Mouse (Mus musculus): ENCODE measurements around the gene Olfr1501. TPM values are rescaled to one million over a fixed set of nuclear protein-coding genes. Genes with fewer than 3 reads are reported as not detected.
"Not testable (repeated sequence)": the region's sequence is repeated elsewhere in the genome, so short reads cannot be mapped to it uniquely, and the experiment has no call there.

Gene Olfr1501
- polyA plus RNA-seq (2015; fragmentation: Nextera tagmentation; extraction: Ambion mirVana), result not detected in 2 replicates

GRCm38 (mm10) chr19:13850592-13850991 lies at the start of gene Olfr1501:
Olfr1501 (minus strand) TSS chr19:13850692.
- H3K4me2 ChIP-seq; H3K27ac ChIP-seq; H3K9me3 ChIP-seq; ATAC-seq (ENCODE audit: insufficient read depth, low FRiP score, low read depth); H3K36me3 ChIP-seq; H3K4me1 ChIP-seq; H3K9ac ChIP-seq; H3K4me3 ChIP-seq (replicated peaks); H3K27me3 ChIP-seq (replicated peaks): not testable (repeated sequence)

- ATAC-seq (ENCODE audit: insufficient read depth, low FRiP score, low read depth), result no peak
These were observed 47.3 kb upstream of the Olfr1501 start, which contains the start of gene Olfr1504 for GRCm38 (mm10) chr19:13897828-13898227. Olfr1504 (minus strand) TSS chr19:13897928.

GRCm38 (mm10) chr19:13861495-13861894 lies 11.0 kb upstream of the Olfr1501 start, which contains the start of gene Olfr1502:
Olfr1502 (plus strand) TSS chr19:13861795.
- Histone ChIP-seq H3K4me2 (no peak within 1 kb of the TSS), H3K4me3 (replicated peaks) (no peak within 1 kb of the TSS), H3K36me3 (no peaks in the 10 kb centered on the region), H3K4me1 (no peaks in the 10 kb centered on the region), H3K27me3 (replicated peaks) (no peaks in the 10 kb centered on the region), H3K9ac (no peak within 1 kb of the TSS), H3K9me3 (no peaks in the 10 kb centered on the region), H3K27ac (no peak within 1 kb of the TSS)
- no peak for ATAC-seq (ENCODE audit: insufficient read depth, low FRiP score, low read depth)
- WGBS, result 91% methylated on average over 1 of the region's 1 CpGs

More at GRCm38 (mm10) chr19:13897828-13898227, 47.3 kb upstream of the Olfr1501 start, which contains the start of gene Olfr1504:
- WGBS, result 59% methylated on average over 1 of the region's 1 CpGs
- no peak within 1 kb of the TSS for H3K4me2 ChIP-seq
- no peaks in the 10 kb centered on the region for H3K27me3 ChIP-seq (replicated peaks)
- no peak within 1 kb of the TSS for H3K27ac ChIP-seq
- H3K4me3 ChIP-seq (replicated peaks), result no peak within 1 kb of the TSS
- no peaks in the 10 kb centered on the region for H3K4me1 ChIP-seq
- H3K36me3 ChIP-seq, result no peaks in the 10 kb centered on the region
- H3K9ac ChIP-seq, result no peak within 1 kb of the TSS
- no peaks in the 10 kb centered on the region for H3K9me3 ChIP-seq

- H3K4me2 ChIP-seq, result no peak within 1 kb of the TSS
- H3K36me3 ChIP-seq, result no peaks in the 10 kb centered on the region
- H3K27me3 ChIP-seq (replicated peaks), result no peaks in the 10 kb centered on the region
- no peak within 1 kb of the TSS for H3K9ac ChIP-seq
- no peaks in the 10 kb centered on the region for H3K4me1 ChIP-seq
- no peak within 1 kb of the TSS for H3K4me3 ChIP-seq (replicated peaks)
- no peaks in the 10 kb centered on the region for H3K9me3 ChIP-seq
- ATAC-seq (ENCODE audit: insufficient read depth, low FRiP score, low read depth), result no peak
- no peak within 1 kb of the TSS for H3K27ac ChIP-seq
These were observed 20.1 kb downstream of the Olfr1501 start, which contains the start of gene Olfr1500 for GRCm38 (mm10) chr19:13830388-13830787. Olfr1500 (minus strand) TSS chr19:13830488.

- no peak overlapping the region for H3K27ac ChIP-seq
- no peak overlapping the region for H3K4me3 ChIP-seq (replicated peaks)
- H3K9ac ChIP-seq, result no peak overlapping the region
- H3K4me1 ChIP-seq, result no peaks in the 10 kb centered on the region
- H3K36me3 ChIP-seq, result no peaks in the 10 kb centered on the region
- H3K9me3 ChIP-seq, result no peaks in the 10 kb centered on the region
- 78% methylated on average over 3 of the region's 3 CpGs for WGBS
- no peaks in the 10 kb centered on the region for H3K27me3 ChIP-seq (replicated peaks)
- H3K4me2 ChIP-seq, result no peak overlapping the region
- ATAC-seq (ENCODE audit: insufficient read depth, low FRiP score, low read depth), result no peak
These were observed 22.0 kb downstream of the Olfr1501 start for GRCm38 (mm10) chr19:13828447-13828846.

- Histone ChIP-seq H3K9ac (no peak overlapping the region), H3K9me3 (no peaks in the 10 kb centered on the region), H3K4me1 (no peaks in the 10 kb centered on the region), H3K27me3 (replicated peaks) (no peaks in the 10 kb centered on the region), H3K4me2 (no peak overlapping the region), H3K4me3 (replicated peaks) (no peak overlapping the region), H3K36me3 (no peaks in the 10 kb centered on the region), H3K27ac (no peak overlapping the region)
- 51% methylated on average over 5 of the region's 5 CpGs for WGBS
- no peak for ATAC-seq (ENCODE audit: insufficient read depth, low FRiP score, low read depth)
These were observed 29.6 kb downstream of the Olfr1501 start for GRCm38 (mm10) chr19:13820847-13821246.

- H3K36me3 ChIP-seq, result no peaks in the 10 kb centered on the region
- H3K4me3 ChIP-seq (replicated peaks), result no peak within 1 kb of the TSS
These were observed 31.1 kb downstream of the Olfr1501 start, which contains the start of gene Olfr1499 for GRCm38 (mm10) chr19:13819347-13819746. Olfr1499 (minus strand) TSS chr19:13819447.

GRCm38 (mm10) chr19:13818827-13819226 lies 31.7 kb downstream of the Olfr1501 start:
- Histone ChIP-seq H3K9ac (no peak overlapping the region), H3K36me3 (no peaks in the 10 kb centered on the region), H3K4me3 (replicated peaks) (no peak overlapping the region), H3K27me3 (replicated peaks) (no peaks in the 10 kb centered on the region), H3K27ac (no peak overlapping the region), H3K4me2 (no peak overlapping the region), H3K4me1 (no peaks in the 10 kb centered on the region), H3K9me3 (no peaks in the 10 kb centered on the region)
- WGBS, result 30% methylated on average over 5 of the region's 5 CpGs
- no peak for ATAC-seq (ENCODE audit: insufficient read depth, low FRiP score, low read depth)

More at GRCm38 (mm10) chr19:13819347-13819746, 31.1 kb downstream of the Olfr1501 start, which contains the start of gene Olfr1499:
- no peaks in the 10 kb centered on the region for H3K4me1 ChIP-seq
- no peaks in the 10 kb centered on the region for H3K27me3 ChIP-seq (replicated peaks)
- H3K9me3 ChIP-seq, result no peaks in the 10 kb centered on the region
- ATAC-seq (ENCODE audit: insufficient read depth, low FRiP score, low read depth), result no peak
- H3K9ac ChIP-seq, result no peak within 1 kb of the TSS
- H3K4me2 ChIP-seq, result no peak within 1 kb of the TSS
- no peak within 1 kb of the TSS for H3K27ac ChIP-seq

GRCm38 (mm10) chr19:13812823-13813222 lies 37.7 kb downstream of the Olfr1501 start:
- Histone ChIP-seq H3K4me3 (replicated peaks) (no peak overlapping the region), H3K9ac (no peak overlapping the region), H3K27ac (no peak overlapping the region), H3K36me3 (no peaks in the 10 kb centered on the region), H3K27me3 (replicated peaks) (no peaks in the 10 kb centered on the region), H3K4me2 (no peak overlapping the region), H3K4me1 (no peaks in the 10 kb centered on the region), H3K9me3 (no peaks in the 10 kb centered on the region)
- ATAC-seq (ENCODE audit: insufficient read depth, low FRiP score, low read depth), result no peak
- WGBS, result 61% methylated on average over 2 of the region's 2 CpGs

GRCm38 (mm10) chr19:13805486-13805885 lies 45.0 kb downstream of the Olfr1501 start:
- WGBS, result 52% methylated on average over 1 of the region's 1 CpGs
- not testable (repeated sequence) for H3K27ac ChIP-seq; H3K4me1 ChIP-seq; ATAC-seq (ENCODE audit: insufficient read depth, low FRiP score, low read depth); H3K9me3 ChIP-seq; H3K36me3 ChIP-seq; H3K4me2 ChIP-seq; H3K9ac ChIP-seq; H3K4me3 ChIP-seq (replicated peaks); H3K27me3 ChIP-seq (replicated peaks)

- Histone ChIP-seq H3K4me1 (no peaks in the 10 kb centered on the region), H3K4me3 (replicated peaks) (no peak within 1 kb of the TSS), H3K27ac (no peak within 1 kb of the TSS), H3K4me2 (no peak within 1 kb of the TSS), H3K36me3 (no peaks in the 10 kb centered on the region), H3K27me3 (replicated peaks) (no peaks in the 10 kb centered on the region), H3K9me3 (no peaks in the 10 kb centered on the region), H3K9ac (no peak within 1 kb of the TSS)
- no peak for ATAC-seq (ENCODE audit: insufficient read depth, low FRiP score, low read depth)
These were observed 52.4 kb downstream of the Olfr1501 start, which contains the start of gene Olfr1497 for GRCm38 (mm10) chr19:13798102-13798501. Olfr1497 (minus strand) TSS chr19:13798202.
